Mouse (Mus musculus) limb, embryonic 10.5 days (tissue): ENCODE data around the gene Acox1. TPM values are rescaled to one million over a fixed set of nuclear protein-coding genes. Genes with fewer than 3 reads are reported as not detected.

Experiments used
- DNase-seq: peaks from one replicate; pipeline ENCODE4 v3.0.0-alpha.2; 2017; ENCODE audit warnings: low spot score
- H3K27ac ChIP-seq: fragments of 300-500 bp; sonication (generic); 2 replicates; pipeline ENCODE4 v1.5.1; 2016; ENCODE audit warnings: mild to moderate bottlenecking
- H3K27me3 ChIP-seq: fragments of 300-500 bp; sonication (generic); 2 replicates; pipeline ENCODE4 v1.6.1; 2016; ENCODE audit warnings: low read depth, mild to moderate bottlenecking; ENCODE audit not compliant: poor library complexity, severe bottlenecking
- H3K36me3 ChIP-seq: fragments of 300-500 bp; sonication (generic); 2 replicates; pipeline ENCODE4 v1.6.1; 2016; ENCODE audit warnings: mild to moderate bottlenecking, moderate library complexity
- H3K4me1 ChIP-seq: fragments of 300-500 bp; sonication (generic); 2 replicates; pipeline ENCODE4 v1.6.1; 2016
- H3K4me3 ChIP-seq: fragments of 300-500 bp; sonication (generic); 2 replicates; pipeline ENCODE4 v1.5.1; 2016; ENCODE audit warnings: mild to moderate bottlenecking, moderate library complexity
- H3K9me3 ChIP-seq: fragments of 300-500 bp; sonication (generic); replicated peaks from 2 replicates; pipeline ENCODE4 v1.6.1; 2016; ENCODE audit warnings: mild to moderate bottlenecking
- WGBS: fragments of 180-500 bp; shearing (Covaris S2); methylation state at CpG from one replicate; pipeline ENCODE4 v1.1.7; 2016; 5-methylcytosine and 5-hydroxymethylcytosine counted together
- polyA plus RNA-seq: library from polyadenylated mRNA; unstranded; fragments of >200 nt; fragmentation: Nextera tagmentation; extraction: Ambion mirVana; gene quantifications from 2 replicates; pipeline ENCODE4 v1.2.1, GENCODE M21; 2016

Acox1 gene
- polyA plus RNA-seq, 1 experiment from 2014 or later: 16.7 TPM

DNA sequence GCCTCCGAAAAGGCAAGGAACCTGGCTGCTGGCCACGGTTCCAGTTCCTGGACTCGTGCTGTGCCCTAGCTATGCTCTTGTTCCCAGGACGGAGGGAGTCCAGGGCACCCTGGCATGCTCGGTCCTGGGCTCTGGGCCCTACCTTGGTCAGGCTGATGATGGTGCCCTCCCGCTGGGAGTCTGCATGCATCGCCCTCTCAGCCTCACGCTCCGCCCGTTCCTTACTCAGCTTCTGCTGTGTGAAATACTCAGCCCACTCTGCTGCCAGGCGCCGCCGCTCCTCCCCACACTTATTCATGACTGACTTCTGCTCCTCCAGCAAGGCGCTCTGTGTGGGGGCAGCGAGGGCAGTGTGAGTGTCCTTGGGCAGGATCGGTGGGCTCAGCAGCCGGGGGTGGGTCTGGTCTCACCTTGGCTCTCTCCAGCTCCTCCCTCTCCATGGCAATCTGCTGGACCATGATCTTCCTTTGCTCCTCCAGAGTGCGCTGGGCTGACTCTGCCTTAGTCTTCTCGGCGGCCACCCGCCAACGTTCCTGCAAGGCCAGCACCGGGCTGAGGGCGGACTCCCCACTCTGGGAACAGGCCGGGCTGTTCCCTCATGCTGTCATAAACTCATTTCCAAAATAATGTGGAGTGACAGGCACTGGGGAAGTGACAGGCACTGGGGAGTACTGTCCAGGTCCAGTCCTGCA, 52.4 kb downstream of the Acox1 start:
- H3K4me3 ChIP-seq: no peak overlapping the region
- no peaks in the 10 kb centered on the region for H3K27me3 ChIP-seq
- WGBS: 78% methylated on average over 25 of the region's 25 CpGs
- H3K4me1 ChIP-seq: peaks cover 44% of the 10 kb centered on the region
- H3K9me3 ChIP-seq: no peaks in the 10 kb centered on the region
- H3K36me3 ChIP-seq: peaks cover 100% of the 10 kb centered on the region
- no peak overlapping the region; the same call in 1 of the 2 replicates for H3K27ac ChIP-seq
- no peak for DNase-seq

DNA sequence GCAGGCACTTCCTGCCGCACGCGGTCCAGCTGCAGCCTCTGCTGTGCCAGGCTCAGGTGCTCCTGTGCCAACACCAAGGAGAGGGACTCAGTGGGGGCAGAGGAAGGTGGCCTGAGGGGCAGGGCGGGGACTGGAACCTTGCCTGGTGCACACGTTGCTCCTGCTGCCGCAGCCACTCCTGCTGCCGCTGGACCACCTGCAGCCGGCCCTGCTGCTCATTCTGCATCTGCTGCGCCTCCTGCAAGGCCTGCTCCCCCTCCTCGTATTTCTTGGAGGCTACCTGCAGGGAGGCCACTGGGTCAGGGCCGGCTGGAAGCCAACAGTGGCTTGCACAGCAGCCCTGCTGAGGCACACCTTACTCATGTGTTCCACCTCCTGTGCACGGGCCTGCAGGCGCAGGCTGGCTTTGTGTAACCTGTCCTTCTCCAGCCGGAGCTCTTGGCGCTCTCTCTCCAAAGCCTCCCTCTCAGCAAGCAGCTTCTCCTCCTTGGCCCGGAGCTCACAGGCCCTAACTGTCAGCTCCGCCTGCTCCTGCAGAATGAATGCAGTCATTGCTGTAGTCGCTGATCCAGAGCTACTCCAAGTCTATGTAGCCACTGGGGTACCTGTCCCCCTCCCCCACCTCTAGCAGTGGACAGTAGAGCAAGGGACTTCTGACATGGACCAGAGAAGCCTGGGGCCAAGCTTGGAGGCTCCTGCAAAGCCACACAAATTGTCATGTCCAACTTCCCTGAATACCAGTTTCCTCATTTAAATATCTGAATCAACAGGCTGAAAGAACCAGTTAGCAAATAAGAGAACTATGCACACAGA, 53.2 kb downstream of the Acox1 start:
- Histone ChIP-seq H3K36me3 (peaks cover 95% of the 10 kb centered on the region), H3K4me1 (peaks cover 44% of the 10 kb centered on the region), H3K27me3 (no peaks in the 10 kb centered on the region), H3K4me3 (no peak overlapping the region), H3K9me3 (no peaks in the 10 kb centered on the region), H3K27ac (peak overlapping the region; percentile 11)
- 66% methylated on average over 18 of the region's 18 CpGs for WGBS
- no peak for DNase-seq

DNA sequence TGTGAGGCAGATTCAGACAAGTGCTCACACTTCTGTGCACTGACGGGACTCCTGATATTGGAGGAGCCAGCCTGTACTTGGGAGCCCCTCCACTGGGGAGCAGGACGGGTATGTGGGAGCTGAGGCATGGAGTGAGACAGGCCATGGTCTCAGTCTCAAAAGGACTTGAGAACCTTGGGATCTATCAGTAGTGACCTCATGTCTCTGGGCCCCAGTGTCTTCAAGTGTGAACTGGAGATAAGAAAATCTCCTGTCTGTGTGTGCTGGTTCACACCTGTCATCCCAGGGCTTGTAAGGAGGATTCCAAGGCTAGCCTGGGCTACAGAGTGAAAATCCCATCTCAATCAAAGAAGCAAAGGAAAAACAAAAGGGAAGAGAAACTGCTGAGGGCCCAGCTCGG, 55.4 kb downstream of the Acox1 start:
- DNase-seq: no peak
- Histone ChIP-seq H3K27ac (no peak overlapping the region), H3K36me3 (peaks cover 73% of the 10 kb centered on the region), H3K4me1 (peaks cover 41% of the 10 kb centered on the region), H3K4me3 (no peak overlapping the region), H3K9me3 (no peaks in the 10 kb centered on the region), H3K27me3 (no peaks in the 10 kb centered on the region)
- 96% methylated on average over 3 of the region's 3 CpGs for WGBS

DNA sequence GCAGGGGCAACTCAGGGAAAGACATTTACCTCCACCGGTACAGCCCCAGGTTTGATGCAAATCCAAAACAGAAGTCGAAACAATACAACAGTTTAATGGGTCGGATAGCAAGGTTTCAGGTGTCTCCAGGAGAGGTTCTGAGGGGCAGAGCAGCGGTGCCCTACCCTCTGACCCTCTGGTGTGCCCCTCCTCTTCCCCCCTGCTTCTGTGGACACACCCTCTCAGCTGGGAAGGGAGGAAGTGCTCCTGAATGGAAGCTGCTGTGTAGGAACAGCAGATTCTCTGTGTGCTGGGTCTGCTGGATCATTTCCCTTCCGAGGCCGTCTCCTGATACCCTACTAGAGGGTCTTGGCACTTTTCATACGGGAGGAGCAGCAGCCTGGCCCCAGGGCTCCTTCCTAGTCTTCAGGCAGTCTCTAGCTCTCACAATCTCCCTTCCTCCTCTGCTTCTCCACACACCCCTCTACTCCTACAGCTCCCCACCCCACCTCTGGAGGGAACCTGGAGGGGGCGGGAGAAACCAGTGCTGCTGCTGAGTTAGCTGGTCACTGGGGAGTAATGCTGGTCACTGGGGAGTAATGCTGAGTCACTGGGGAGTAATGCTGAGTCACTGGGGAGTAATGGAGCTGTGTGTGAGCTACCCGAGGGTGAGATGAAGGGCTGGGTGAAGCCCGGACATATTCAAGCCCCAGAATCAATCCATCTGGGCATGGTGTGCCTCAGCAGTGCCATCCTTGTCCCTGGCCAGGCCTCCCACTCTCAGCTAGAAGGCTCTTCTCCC, 56.4 kb downstream of the Acox1 start:
- Histone ChIP-seq H3K36me3 (peaks cover 62% of the 10 kb centered on the region), H3K27ac (peak overlapping the region; percentile 32; the same call in 1 of the 2 replicates), H3K4me1 (peaks cover 38% of the 10 kb centered on the region), H3K9me3 (no peaks in the 10 kb centered on the region), H3K27me3 (no peaks in the 10 kb centered on the region), H3K4me3 (no peak overlapping the region)
- WGBS: 71% methylated on average over 10 of the region's 10 CpGs
- DNase-seq: no peak

DNA sequence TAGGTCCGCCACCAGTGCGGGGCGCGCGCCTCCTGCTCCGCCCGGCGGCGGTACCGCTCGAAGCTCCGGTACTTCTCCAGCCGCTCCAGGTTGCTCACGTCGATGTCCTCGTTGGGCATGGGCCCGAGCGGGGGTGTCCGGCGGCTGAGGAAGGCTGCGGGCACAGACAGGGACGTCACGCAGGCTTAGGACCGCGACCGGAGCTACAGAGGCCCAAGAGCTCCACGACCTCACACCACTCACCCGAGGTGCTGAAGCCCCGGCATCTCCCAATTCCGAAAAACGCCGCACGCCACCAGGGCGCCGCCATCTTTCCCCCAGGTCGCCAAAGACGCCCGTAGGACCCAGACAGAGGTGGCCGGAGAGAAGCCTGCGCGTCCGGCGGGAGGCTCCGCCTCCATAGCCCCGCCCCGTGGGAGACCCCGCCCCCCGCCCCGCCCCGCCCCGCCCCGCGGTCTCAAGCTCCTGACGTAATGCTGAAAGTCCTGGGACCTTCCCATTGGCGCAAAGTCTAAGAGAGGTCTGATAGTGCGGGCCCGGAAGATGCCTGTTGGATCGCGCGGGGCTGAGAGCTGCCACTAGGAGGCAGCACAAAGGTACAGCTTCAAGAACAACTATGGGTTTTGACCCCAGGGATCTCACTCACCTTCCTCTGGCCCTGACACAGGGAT, 60.2 kb downstream of the Acox1 start, which contains the start of gene Mrpl38:
Gene Mrpl38, minus strand, starts transcription at position 401 of the 671 bp plus-strand sequence.
- WGBS: under 1% methylated on average over 60 of the region's 60 CpGs
- H3K27ac ChIP-seq: peak within 1 kb of the TSS; percentile 94
- peaks cover 31% of the 10 kb centered on the region for H3K4me1 ChIP-seq
- H3K9me3 ChIP-seq: no peaks in the 10 kb centered on the region
- peak within 1 kb of the TSS; percentile 95 for H3K4me3 ChIP-seq
- peaks cover 60% of the 10 kb centered on the region for H3K36me3 ChIP-seq
- peak; percentile 99 for DNase-seq
- no peaks in the 10 kb centered on the region for H3K27me3 ChIP-seq

DNA sequence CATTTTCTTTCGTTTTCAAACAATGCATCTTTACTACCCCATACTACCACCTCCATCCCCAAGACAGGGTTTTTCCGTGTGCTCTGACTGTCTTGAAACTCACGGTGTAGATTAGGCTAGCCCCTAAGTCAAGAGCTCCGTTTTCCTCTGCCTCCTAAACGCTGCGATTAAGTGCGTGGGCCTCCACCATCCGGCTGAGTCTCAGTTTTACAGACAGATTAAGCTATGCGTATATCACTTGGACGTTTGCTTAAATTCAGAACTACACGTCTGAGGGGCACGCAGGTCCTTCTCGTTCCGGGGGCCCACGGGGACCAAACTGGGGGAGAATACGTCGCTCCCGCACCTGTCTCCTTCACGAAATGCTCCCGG, 60.8 kb downstream of the Acox1 start:
- Histone ChIP-seq H3K27ac (peak overlapping the region; percentile 94), H3K4me1 (peaks cover 34% of the 10 kb centered on the region), H3K27me3 (no peaks in the 10 kb centered on the region), H3K4me3 (peak overlapping the region; percentile 95), H3K36me3 (peaks cover 60% of the 10 kb centered on the region), H3K9me3 (no peaks in the 10 kb centered on the region)
- 2% methylated on average over 20 of the region's 20 CpGs for WGBS
- no peak for DNase-seq

DNA sequence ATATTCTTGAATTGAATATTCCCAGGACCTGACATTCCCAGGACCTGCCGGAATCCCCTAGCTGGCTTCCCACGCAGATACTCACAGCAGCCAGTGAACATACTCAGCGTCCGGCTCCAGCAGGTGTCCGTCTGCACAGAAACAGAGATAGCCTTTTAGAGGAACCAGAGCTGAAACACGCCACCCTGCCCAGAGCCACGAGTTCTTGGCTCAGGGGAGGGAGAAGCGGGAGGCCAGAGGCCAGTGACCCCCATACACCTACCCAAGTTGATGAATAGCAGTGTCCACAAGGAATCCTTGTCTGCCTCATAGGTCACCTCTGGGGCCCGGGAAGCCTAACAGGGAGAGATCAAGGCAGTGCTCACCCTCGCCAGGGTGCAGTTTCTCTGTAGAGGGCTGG, 64.7 kb downstream of the Acox1 start:
- no peak overlapping the region for H3K27ac ChIP-seq
- DNase-seq: no peak
- peaks cover 50% of the 10 kb centered on the region for H3K4me1 ChIP-seq
- H3K9me3 ChIP-seq: no peaks in the 10 kb centered on the region
- H3K36me3 ChIP-seq: peaks cover 60% of the 10 kb centered on the region
- peaks cover 5% of the 10 kb centered on the region; the same call in 1 of the 2 replicates for H3K27me3 ChIP-seq
- H3K4me3 ChIP-seq: no peak overlapping the region
- 88% methylated on average over 10 of the region's 10 CpGs for WGBS

DNA sequence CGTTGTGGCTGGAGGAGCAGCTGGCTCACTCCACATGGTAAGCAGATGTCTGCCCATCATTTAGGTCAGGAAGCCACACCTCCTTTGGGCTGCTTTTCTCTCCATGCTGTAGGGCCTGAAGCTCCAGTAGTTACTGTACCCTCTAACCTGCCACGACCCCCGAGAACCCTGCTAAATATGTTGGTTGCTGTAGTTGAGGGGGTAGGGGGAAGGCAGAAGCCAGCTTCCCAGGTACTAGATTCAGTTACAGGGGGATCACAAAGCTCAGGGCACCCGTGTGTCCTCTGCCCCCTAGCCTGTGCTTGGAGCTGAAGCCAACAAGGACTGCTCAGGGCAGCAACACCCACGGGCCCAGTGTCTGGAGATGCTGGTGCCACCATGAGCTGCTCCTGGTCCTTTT, 65.3 kb downstream of the Acox1 start:
- 65% methylated on average over 5 of the region's 5 CpGs for WGBS
- no peaks in the 10 kb centered on the region for H3K9me3 ChIP-seq
- H3K36me3 ChIP-seq: peaks cover 60% of the 10 kb centered on the region
- no peak for DNase-seq
- H3K4me3 ChIP-seq: no peak overlapping the region
- H3K27ac ChIP-seq: 0 out of 2 replicates have a peak overlapping the region, but pooled peaks have one; percentile 17
- H3K4me1 ChIP-seq: peaks cover 47% of the 10 kb centered on the region
- peaks cover 8% of the 10 kb centered on the region; the same call in 1 of the 2 replicates for H3K27me3 ChIP-seq

DNA sequence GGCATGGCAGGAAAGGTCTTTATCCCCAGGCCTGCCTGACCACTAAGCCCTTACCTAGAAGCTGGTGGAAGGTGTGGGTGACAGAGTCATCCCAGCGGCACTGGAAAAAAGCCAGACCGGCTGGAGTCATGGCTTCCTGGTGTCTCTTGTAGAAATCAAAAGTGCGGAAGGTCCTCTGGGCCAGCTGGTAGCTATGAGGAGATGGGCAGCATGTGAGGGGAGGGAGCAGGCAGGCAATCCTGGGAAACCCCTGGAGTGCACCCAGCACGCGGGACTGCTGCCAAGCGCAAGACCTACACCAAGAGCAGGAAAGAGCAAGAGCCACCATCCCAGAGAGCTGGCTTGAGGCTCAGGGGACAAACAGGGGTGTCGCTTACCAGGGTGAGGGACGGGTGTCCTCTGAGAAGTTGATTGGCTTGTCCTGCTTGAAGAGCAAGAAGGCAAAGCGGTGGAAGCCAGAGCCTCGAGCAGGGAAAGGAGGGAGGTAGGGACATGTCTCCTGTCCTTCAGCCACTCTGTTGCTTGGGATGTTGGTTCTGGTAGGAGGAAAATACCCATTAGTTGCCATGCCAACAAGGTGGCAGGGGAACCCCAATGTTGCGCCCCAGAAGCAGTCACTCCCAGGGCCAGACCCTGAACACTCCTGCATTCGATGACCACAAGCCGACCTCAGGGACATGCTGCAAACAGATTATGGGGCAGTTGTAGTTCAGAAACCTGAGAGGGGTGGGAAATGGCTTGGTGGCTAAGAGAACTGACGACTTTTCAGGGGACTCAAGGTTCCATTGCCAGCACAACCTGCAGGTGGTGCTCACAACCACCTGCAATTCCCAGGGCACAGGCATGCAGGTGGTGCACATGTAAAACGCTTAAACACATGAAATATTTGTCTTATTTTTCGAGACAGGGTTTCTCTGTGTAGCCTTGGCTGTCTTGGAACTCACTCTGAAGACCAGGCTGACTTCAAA, 66.2 kb downstream of the Acox1 start:
- Histone ChIP-seq H3K27ac (no peak overlapping the region; the same call in 1 of the 2 replicates), H3K4me1 (peaks cover 48% of the 10 kb centered on the region)

DNA sequence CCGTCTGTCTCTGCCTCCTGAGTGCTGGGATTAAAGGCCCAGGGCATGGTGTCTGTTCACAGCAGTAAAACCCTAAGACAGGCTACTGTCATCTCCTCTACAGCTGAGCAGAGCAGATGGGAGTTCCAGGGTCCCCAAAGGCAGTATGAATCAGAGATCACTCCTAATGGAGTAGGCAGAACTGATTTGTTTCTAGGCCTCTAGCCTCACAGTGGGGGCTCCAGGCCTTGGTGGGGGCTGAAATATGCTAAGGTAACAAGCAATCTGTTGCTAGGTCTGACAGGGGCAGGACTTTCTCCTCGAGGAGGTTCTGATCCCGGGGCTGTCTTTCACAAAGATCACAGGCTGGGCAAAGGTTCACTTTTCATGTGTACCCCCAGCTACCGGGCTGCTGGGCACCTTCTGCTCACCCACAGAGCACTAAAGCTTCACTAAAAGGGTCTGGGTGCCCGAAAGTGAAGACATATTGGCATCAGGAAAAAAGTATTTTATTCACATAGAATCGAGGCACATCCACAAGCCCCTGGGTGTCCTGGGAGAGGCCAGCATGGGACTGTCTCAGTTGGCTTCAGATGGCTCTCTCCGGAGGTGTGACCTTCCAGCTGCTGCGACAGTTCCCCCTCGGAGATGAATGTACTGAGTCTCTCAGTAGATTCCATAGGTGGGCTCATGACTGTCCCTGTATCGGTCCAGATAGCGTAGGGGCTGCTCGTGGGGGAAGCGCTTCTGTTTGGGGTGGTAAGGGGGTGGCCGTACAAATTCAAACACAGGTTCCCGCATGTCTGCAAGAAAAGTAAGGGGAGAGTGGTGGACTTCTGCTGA, 67.3 kb downstream of the Acox1 start:
- H3K4me3 ChIP-seq: peak overlapping the region; percentile 70
- H3K9me3 ChIP-seq: no peaks in the 10 kb centered on the region
- peaks cover 54% of the 10 kb centered on the region for H3K36me3 ChIP-seq
- peaks cover 9% of the 10 kb centered on the region; the same call in 1 of the 2 replicates for H3K27me3 ChIP-seq
- peak overlapping the region; percentile 89 for H3K27ac ChIP-seq
- peaks cover 53% of the 10 kb centered on the region for H3K4me1 ChIP-seq
- DNase-seq: no peak
- WGBS: 84% methylated on average over 15 of the region's 15 CpGs

More for the DNA sequence above, 66.2 kb downstream of the Acox1 start:
- no peak overlapping the region for H3K4me3 ChIP-seq
- peaks cover 9% of the 10 kb centered on the region; the same call in 1 of the 2 replicates for H3K27me3 ChIP-seq
- no peak for DNase-seq
- WGBS: 80% methylated on average over 16 of the region's 16 CpGs
- H3K9me3 ChIP-seq: no peaks in the 10 kb centered on the region
- peaks cover 60% of the 10 kb centered on the region for H3K36me3 ChIP-seq
